Mouse (Mus musculus) thymus, adult 18-20 months (tissue): ENCODE data around the gene Glmn.

ENCODE experiments used
- DNase-seq, 2 experiments: peaks; one replicate each; pipeline ENCODE4 v3.0.0; 2022; ENCODE audit warnings: mixed read lengths in 2 of 2

Glmn gene

DNA sequence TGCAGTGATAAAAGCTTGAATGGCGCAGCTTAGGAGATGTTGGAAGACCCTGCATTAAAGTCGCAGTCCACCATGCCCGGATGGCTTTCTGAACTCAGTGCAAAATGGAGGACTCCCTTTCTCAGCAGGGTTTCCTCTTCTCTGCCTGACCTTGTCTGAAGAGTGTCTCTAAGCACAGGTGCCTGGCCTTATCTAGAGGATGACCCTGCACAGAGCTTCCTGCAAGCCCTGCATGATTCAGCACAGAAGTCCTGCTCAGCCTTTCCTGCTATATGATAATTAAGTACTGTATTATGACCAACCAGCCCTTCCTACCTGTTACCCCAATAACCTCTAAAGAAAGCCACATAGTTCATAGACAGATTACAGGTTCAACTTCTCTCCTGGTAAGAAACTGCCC, 82.2 kb downstream of the Glmn start:
- DNase-seq, result no peak

DNA sequence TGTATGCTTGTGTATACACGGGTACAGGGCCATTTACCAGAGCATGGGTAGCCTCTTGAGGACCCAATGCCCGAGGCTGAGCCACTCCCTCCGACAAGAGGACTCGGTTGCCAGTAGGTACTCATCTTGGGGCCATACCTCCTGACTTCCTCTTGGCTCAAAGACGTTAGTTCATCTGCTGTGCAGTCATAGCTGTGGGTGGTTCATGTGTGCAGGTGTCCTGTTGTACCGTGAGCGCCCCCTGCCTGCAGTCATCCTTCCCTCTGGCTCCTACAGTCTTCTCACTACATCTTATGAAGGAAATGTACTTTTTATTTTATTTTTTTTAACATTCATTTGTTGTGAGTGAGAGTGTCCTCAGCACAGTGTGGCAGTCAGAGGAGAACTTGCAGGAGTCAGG, 84.1 kb downstream of the Glmn start:
- peak; percentile 66 to 69 for DNase-seq

DNA sequence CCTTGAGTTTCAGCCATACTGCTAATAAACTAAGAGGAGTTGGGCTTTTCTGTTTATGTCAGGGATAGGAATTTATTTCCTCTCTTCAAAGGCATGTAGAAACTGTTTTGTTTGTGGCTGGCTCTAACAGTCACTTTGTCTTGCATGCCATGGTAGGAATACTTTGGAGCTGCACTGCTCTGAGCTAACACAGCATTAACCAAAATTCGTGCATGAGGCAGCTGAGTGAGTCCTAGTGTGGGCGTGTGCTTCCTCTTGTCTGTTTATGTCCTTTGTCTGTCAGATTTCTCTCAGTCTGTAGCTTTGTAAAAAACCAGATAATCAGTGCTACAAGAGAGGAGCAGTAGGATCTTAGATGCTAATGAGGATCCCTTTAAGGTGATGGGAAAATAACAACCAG, 86.4 kb downstream of the Glmn start:
- no peak for DNase-seq

DNA sequence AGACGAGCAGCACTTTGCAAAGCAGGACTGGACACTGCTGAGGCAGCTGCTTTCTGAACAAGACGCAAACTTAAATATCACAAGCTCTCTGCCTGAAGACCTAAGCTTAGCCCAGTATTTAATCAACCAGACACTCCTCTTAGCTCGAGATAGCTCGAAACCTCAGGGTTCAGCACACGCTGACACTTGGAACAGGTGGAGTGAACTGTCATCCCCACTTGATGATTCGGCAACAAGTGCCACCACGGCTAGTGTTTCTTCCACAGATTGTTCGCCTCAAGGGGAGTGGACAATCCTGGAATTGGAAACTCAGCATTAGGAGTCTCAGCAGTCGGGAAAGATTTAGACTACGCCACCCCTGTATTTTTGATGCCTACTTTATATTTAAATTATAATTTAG, 87.2 kb downstream of the Glmn start:
- no peak for DNase-seq

DNA sequence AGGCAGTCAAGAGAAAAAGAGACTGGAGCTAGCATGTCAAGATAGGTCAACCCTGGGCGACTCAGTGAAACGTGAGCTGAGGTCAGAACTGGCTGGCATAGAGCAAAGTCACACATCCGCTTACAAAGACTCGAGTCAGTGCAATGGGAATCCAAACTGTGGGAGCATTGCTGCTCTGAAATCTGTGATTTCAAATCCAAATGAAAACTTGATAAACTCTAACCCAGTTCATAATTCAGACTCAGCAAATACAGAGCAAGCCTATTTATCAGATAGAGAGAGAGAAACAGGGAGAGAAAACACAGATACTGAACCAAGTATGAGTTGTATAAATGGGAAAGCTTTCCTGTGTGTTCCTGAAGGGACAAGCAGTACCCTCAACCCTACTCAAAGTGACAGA, 90.4 kb downstream of the Glmn start, which contains the start of gene Gm42669:
TSS of gene Gm42669 (plus strand) at position 301 of the 400 bp plus-strand sequence.
- no peak for DNase-seq

DNA sequence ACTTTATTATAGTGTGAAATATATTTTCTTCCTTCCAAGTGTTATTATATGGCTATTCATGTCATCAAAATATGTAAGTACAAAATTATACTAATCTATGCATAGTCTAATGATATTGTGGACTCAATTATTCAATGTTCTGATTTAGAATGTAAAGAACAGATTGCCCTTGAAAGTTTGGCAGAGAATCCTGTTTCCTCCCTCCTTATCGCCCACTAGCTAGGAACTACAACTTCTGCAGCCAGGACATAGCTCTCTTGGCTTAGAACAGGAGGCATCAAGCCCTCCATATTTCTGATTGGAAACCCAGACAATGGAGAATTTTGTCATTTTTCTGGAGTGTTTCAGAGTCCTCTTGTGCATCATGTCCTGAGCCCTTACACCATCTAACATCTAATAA, 96.9 kb downstream of the Glmn start:
- no peak for DNase-seq

DNA sequence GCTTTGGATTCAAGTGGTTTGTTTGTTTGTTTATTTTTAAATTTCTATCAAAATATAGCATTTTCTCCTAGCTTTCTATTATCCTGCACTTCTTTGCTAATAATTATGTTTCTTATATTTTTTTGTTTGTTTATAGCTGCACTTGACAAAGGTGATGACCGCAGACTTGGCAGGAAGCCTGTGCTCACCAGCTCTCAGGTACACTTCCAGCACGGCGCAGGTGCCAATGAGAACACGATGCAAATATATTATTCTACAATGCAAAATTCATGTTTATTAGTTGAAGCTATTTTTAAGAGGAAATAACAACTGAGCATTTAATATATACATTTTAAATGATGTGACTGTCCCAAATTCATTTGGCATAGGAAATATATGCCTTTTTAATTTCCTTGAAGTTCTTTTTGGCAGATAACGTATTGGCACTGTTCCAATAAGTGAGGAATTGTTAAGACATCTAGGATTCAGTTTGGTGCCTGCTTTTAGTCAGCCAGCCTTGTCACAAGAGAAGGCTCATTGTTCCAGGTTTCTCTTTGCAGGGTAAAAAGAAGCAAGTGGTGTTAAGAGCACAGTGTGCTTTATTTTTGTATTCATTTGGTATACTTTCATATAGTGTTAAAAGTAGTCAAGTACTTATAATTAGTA, 97.7 kb downstream of the Glmn start:
- no peak for DNase-seq
